Mouse (Mus musculus) embryonic facial prominence, embryonic 14.5 days (tissue): Measurements from ENCODE around the gene Cdk5r1. TPM values are rescaled to one million over a fixed set of nuclear protein-coding genes. Genes with fewer than 3 reads are reported as not detected.
"Not testable (repeated sequence)": the region's sequence is repeated elsewhere in the genome, so short reads cannot be mapped to it uniquely, and the experiment has no call there.

ENCODE experiments used
- ATAC-seq: fragments of 200-750 bp; cut with Nextera tagmentation; 2 replicates; pipeline ENCODE4 v1.8.0; 2017; ENCODE audit warnings: low read depth, moderate number of reproducible peaks, moderate TSS enrichment
- DNase-seq: peaks from one replicate; pipeline ENCODE4 v3.0.0-alpha.2; 2015; ENCODE audit warnings: low spot score
- H3K27ac ChIP-seq: fragments of 300-500 bp; sonication (generic); replicated peaks from 2 replicates; pipeline ENCODE4 v1.5.1; 2014; ENCODE audit warnings: low read depth, mild to moderate bottlenecking, low read length, moderate library complexity
- H3K27me3 ChIP-seq: fragments of 300-500 bp; sonication (generic); replicated peaks from 2 replicates; pipeline ENCODE4 v1.6.1; 2014; ENCODE audit warnings: low read length; ENCODE audit not compliant: control insufficient read depth, insufficient read depth
- H3K36me3 ChIP-seq: fragments of 300-500 bp; sonication (generic); 2 replicates; pipeline ENCODE4 v1.6.1; 2014; ENCODE audit warnings: low read length, mixed read lengths; ENCODE audit not compliant: control insufficient read depth, insufficient read depth
- H3K4me1 ChIP-seq: fragments of 300-500 bp; sonication (generic); 2 replicates; pipeline ENCODE4 v1.6.1; 2014; ENCODE audit warnings: antibody characterized with exemption, low read length; ENCODE audit not compliant: control insufficient read depth, insufficient read depth
- H3K4me2 ChIP-seq: fragments of 300-500 bp; sonication (generic); 2 replicates; pipeline ENCODE4 v1.6.1; 2014; ENCODE audit warnings: low read depth, mild to moderate bottlenecking, low read length, moderate library complexity, mixed read lengths
- H3K4me3 ChIP-seq: fragments of 300-500 bp; sonication (generic); 2 replicates; pipeline ENCODE4 v1.5.1; 2014; ENCODE audit warnings: low read depth, mild to moderate bottlenecking, low read length
- H3K9ac ChIP-seq: fragments of 300-500 bp; sonication (generic); 2 replicates; pipeline ENCODE4 v1.6.1; 2014; ENCODE audit warnings: low read depth, mild to moderate bottlenecking, low read length, moderate library complexity, mixed read lengths
- H3K9me3 ChIP-seq: fragments of 300-500 bp; sonication (generic); 2 replicates; pipeline ENCODE4 v1.6.1; 2016; ENCODE audit warnings: low read length; ENCODE audit not compliant: control insufficient read depth
- WGBS: fragments of 180-500 bp; shearing (Covaris S2); extraction: QIAGEN DNeasy Blood & Tissue Kit; methylation state at CpG from one replicate; pipeline ENCODE4 v1.1.7; 2014; 5-methylcytosine and 5-hydroxymethylcytosine counted together
- polyA plus RNA-seq: library from polyadenylated mRNA; unstranded; fragments of >200 nt; fragmentation: Nextera tagmentation; extraction: Ambion mirVana; gene quantifications from 2 replicates; pipeline ENCODE4 v1.2.1, GENCODE M21; 2014

Cdk5r1 gene
- polyA plus RNA-seq, 1 experiment from 2014 or later = 5.1 TPM

GRCm38 (mm10) chr11:80453198-80453597 lies 23.6 kb upstream of the Cdk5r1 start:
- Histone ChIP-seq H3K36me3 (peaks cover 75% of the 10 kb centered on the region), H3K4me1 (no peaks in the 10 kb centered on the region), H3K9me3 (no peaks in the 10 kb centered on the region)

GRCm38 (mm10) chr11:80463605-80464130 lies 13.2 kb upstream of the Cdk5r1 start:
- H3K36me3 ChIP-seq = peaks cover 92% of the 10 kb centered on the region
- DNase-seq, H3K9me3 ChIP-seq, H3K4me1 ChIP-seq, H3K4me2 ChIP-seq, ATAC-seq, H3K27ac ChIP-seq, H3K4me3 ChIP-seq, H3K9ac ChIP-seq, H3K27me3 ChIP-seq: not testable (repeated sequence)
- WGBS = 90% methylated on average over 4 of the region's 4 CpGs

More at GRCm38 (mm10) chr11:80453198-80453597, 23.6 kb upstream of the Cdk5r1 start:
- no peaks in the 10 kb centered on the region for H3K27me3 ChIP-seq
- no peak overlapping the region for H3K4me2 ChIP-seq
- H3K4me3 ChIP-seq = no peak overlapping the region
- H3K27ac ChIP-seq = no peak overlapping the region
- no peak for ATAC-seq
- 96% methylated on average over 1 of the region's 1 CpGs for WGBS
- DNase-seq = no peak
- H3K9ac ChIP-seq = no peak overlapping the region

DNA sequence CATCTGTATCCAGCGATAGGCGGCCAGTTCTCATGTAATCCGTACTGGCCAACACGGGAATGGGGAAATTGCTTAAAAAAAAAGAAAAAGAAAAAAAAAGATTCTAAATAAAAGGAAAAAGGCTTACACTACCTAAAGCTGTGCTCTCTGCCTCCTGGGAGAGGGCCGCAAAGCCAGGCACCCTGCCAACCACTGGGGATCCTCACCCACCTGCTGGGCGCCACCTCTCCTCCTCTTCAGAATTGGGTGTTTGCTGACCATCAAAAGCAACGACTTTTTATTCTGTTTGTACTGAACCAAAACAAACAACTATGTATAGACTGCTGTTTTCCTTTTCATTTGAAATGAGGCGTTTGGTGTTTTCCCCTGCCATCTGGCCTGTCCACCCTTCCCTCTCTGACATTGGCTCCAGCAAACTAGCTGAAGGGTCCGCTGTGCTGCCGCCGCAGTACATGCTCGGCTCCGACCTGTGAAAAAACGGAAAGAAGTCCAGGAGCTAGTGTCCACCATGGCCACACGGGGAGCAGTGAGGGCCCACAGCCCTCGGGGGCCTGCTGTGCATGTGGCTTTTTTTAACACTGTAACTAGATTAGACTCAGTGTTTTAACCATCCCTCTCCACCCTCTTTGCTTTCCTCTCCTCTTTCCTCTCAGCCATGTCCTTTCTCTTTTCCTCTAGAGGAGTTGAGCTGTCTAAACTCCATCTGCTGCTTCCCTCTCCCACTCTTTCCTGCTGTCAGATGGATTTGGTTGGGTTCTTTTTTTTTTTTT lies 4.8 kb upstream of the Cdk5r1 start:
- H3K4me2 ChIP-seq = no peak overlapping the region
- no peaks in the 10 kb centered on the region for H3K9me3 ChIP-seq
- H3K9ac ChIP-seq = no peak overlapping the region
- WGBS = 78% methylated on average over 16 of the region's 16 CpGs
- H3K27ac ChIP-seq = no peak overlapping the region
- H3K4me1 ChIP-seq = no peaks in the 10 kb centered on the region
- peaks cover 69% of the 10 kb centered on the region for H3K36me3 ChIP-seq
- ATAC-seq (no peak), DNase-seq (no peak)
- no peak overlapping the region for H3K4me3 ChIP-seq
- H3K27me3 ChIP-seq = no peaks in the 10 kb centered on the region

DNA sequence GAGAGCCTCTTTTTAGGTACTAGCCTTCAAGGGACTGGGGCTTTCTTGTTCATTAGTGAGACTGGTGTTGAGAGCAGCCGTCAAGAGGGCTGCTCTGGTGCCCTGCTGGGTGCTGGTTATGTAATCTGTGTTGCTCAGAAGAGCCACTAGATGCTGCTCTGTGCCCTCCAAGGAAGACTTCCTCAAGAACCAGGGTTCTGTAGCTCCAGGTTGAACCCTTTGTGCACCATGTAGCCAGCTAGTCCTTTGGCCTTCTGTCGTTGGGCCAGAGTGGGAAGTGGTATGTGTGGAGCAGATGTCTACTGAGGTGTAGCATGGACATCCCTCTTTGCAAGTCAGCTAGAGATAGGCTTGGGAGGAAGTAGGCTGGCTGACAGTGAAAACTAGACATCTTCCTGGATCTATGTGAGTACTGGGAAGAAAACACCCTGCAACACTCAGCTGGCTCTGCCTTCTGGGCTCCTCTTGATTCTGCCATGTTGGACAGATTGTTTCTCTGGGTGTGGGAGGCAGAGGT lies 2.6 kb upstream of the Cdk5r1 start:
- H3K4me3 ChIP-seq = no peak overlapping the region
- H3K36me3 ChIP-seq = peaks cover 52% of the 10 kb centered on the region
- no peaks in the 10 kb centered on the region for H3K9me3 ChIP-seq
- H3K27ac ChIP-seq = no peak overlapping the region
- H3K4me1 ChIP-seq = peaks cover 15% of the 10 kb centered on the region
- ATAC-seq = no peak
- H3K4me2 ChIP-seq = no peak overlapping the region
- no peak overlapping the region for H3K9ac ChIP-seq
- no peaks in the 10 kb centered on the region for H3K27me3 ChIP-seq
- no peak for DNase-seq
- WGBS = 64% methylated on average over 2 of the region's 2 CpGs

- Histone ChIP-seq H3K27me3 (no peaks in the 10 kb centered on the region), H3K36me3 (peaks cover 45% of the 10 kb centered on the region), H3K9me3 (no peaks in the 10 kb centered on the region), H3K4me2 (no peak overlapping the region), H3K27ac (no peak overlapping the region), H3K9ac (no peak overlapping the region), H3K4me3 (no peak overlapping the region), H3K4me1 (peaks cover 20% of the 10 kb centered on the region)
- DNase-seq (no peak), ATAC-seq (no peak)
- 89% methylated on average over 11 of the region's 11 CpGs for WGBS
Measured at GRCm38 (mm10) chr11:80474846-80475245, 2.0 kb upstream of the Cdk5r1 start.

DNA sequence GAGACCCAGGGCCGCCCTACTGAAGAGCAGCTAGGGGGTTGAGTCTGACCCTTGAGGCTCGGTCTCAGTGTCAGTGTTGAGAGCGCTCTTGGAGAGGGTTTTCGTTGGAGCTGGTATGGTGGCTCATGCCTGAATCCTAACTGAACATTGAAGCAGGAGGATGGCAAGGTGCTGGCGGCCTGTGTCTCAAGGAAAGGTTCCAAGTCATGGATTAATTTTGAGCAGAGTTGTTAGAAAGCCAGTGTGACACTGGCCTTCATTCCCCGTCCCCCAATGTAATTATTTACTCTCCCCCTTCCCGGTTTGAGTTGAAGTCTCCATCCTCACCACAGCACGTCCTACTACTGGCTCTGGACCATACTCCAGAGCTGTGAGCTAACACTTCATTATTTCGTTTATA lies 1.3 kb upstream of the Cdk5r1 start:
- Histone ChIP-seq H3K9ac (no peak overlapping the region), H3K4me2 (no peak overlapping the region), H3K27me3 (no peaks in the 10 kb centered on the region), H3K4me3 (no peak overlapping the region), H3K9me3 (no peaks in the 10 kb centered on the region), H3K36me3 (peaks cover 38% of the 10 kb centered on the region), H3K27ac (no peak overlapping the region), H3K4me1 (peaks cover 20% of the 10 kb centered on the region)
- no peak for DNase-seq
- WGBS = 82% methylated on average over 9 of the region's 9 CpGs
- ATAC-seq = no peak

DNA sequence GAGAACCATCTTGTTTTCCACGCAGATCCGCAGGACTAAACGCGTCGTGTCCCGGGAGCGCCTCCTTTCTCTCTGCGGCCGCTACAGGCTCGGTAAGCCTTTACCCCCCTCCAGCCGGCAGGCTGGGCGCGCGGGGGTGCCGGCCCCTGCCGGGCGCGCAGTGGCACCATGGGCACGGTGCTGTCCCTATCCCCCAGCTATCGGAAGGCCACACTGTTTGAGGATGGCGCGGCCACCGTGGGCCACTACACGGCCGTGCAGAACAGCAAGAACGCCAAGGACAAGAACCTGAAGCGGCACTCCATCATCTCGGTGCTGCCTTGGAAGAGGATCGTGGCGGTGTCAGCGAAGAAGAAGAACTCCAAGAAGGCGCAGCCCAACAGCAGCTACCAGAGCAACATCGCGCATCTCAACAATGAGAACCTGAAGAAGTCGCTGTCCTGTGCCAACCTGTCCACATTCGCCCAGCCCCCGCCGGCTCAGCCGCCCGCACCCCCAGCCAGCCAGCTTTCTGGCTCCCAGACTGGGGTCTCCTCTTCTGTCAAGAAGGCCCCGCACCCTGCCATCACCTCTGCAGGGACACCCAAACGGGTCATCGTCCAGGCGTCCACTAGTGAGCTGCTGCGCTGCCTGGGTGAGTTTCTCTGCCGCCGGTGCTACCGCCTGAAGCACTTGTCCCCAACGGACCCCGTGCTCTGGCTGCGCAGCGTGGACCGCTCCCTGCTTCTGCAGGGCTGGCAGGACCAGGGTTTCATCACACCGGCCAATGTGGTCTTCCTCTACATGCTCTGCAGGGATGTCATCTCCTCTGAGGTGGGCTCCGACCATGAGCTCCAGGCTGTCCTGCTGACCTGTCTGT lies 747 bp downstream of the Cdk5r1 start:
- no peak for DNase-seq
- WGBS = 12% methylated on average over 30 of the region's 55 CpGs
- peak overlapping the region; percentile 82 for H3K27ac ChIP-seq
- peaks cover 20% of the 10 kb centered on the region; the same call in 1 of the 2 replicates for H3K36me3 ChIP-seq
- no peaks in the 10 kb centered on the region for H3K27me3 ChIP-seq
- peak overlapping the region; percentile 95 for H3K4me2 ChIP-seq
- H3K4me3 ChIP-seq = peak overlapping the region; percentile 80
- no peaks in the 10 kb centered on the region for H3K9me3 ChIP-seq
- peak; percentile 4; the same call in 1 of the 2 replicates for ATAC-seq
- H3K9ac ChIP-seq = peak overlapping the region; percentile 75
- H3K4me1 ChIP-seq = peaks cover 20% of the 10 kb centered on the region

- H3K27ac ChIP-seq = no peak overlapping the region; the same call in 1 of the 2 replicates
- ATAC-seq (no peak), DNase-seq (no peak)
- H3K27me3 ChIP-seq = no peaks in the 10 kb centered on the region
- H3K4me1 ChIP-seq = peaks cover 20% of the 10 kb centered on the region
- H3K4me2 ChIP-seq = peak overlapping the region; percentile 95
- no peaks in the 10 kb centered on the region for H3K9me3 ChIP-seq
- 53% methylated on average over 14 of the region's 14 CpGs for WGBS
- H3K36me3 ChIP-seq = peaks cover 9% of the 10 kb centered on the region; the same call in 1 of the 2 replicates
- peak overlapping the region; percentile 75 for H3K9ac ChIP-seq
- peak overlapping the region; percentile 80 for H3K4me3 ChIP-seq
Measured at GRCm38 (mm10) chr11:80478694-80479412, 2.0 kb downstream of the Cdk5r1 start.
